Mouse (Mus musculus) embryonic stem cell, embryonic (primary cell): ENCODE results near the gene Dzip1l.

Source experiments
- CTCF ChIA-PET, 4 experiments: fragments of 300-600 bp in 2 of 4; fragments of 350-600 bp in 2 of 4; sonication (Branson Sonifier 250); formaldehyde crosslinking; loops; one replicate each; lab custom pipeline; 2022; ENCODE audit warnings: inconsistent platforms in 2 of 4; lab: Charles Lee
- POLR2A ChIA-PET, 4 experiments: fragments of 300-600 bp in 2 of 4; fragments of 350-600 bp in 2 of 4; sonication (Branson Sonifier 250); formaldehyde crosslinking; loops; one replicate each; lab custom pipeline; 2022; ENCODE audit warnings: antibody characterized with exemption in 4 of 4, inconsistent platforms in 1 of 4; lab: Charles Lee

Dzip1l gene

DNA sequence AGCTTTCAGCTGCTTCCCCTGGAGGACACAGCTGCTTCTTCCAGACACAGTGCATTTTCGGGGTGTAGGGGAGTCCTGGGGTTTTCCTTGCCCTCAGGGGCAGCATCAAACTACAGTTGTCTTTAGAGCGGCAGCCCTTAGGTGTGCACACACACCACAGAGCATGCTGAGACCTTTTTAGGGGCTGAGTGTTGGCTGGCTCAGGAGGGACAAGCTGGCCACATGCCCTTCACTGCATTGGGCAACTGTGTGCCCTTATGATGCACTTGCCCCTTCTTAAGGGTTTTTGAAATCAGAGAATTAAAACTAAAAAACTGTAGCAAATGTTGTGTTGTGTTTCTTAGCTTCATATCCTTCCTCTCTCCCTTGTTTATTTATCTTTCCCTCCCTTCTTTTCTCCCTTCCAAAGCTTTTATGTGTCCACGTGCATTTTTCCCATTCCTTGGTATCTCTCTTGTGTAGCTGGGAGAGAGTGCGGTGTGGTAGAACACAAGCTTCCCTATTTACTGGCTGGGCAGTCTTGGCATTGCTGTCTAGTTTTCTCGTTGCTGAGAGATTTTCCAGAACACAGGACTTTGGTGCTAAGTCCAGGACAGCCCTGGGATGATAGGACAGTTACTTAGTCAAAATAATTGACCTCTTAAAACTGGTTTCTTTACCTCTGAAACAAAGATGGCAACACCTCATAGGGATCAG lies 56.4 kb downstream of the Dzip1l start:
- ChIA-PET POLR2A (interaction anchor here in 2 of 4 experiments (0.6 to 1.3 kb wide), 2 partner anchors 9 to 134 kb away, joined by 3 read pairs; no protein-coding TSS in a partner anchor), CTCF (interaction anchor here in 1 of 4 experiments (1.1 to 1.3 kb wide), 2 partner anchors 23 to 98 kb away, joined by 3 to 4 read pairs; no protein-coding TSS in a partner anchor)

GRCm38 (mm10) chr9:99689796-99690195 lies 60.5 kb downstream of the Dzip1l start:
- POLR2A ChIA-PET: no interaction called here
- CTCF ChIA-PET: interaction anchor here in 2 of 4 experiments (0.7 to 0.9 kb wide), 2 partner anchors 27 to 706 kb away, joined by 3 read pairs; no protein-coding TSS in a partner anchor

- ChIA-PET POLR2A (interaction anchor here in 1 of 4 experiments (0.5 to 1.4 kb wide), 3 partner anchors 61 to 624 kb away, joined by 3 to 5 read pairs (median 3); partner anchors contain the start of gene Dzip1l), CTCF (interaction anchor here in 2 of 4 experiments (0.7 to 0.9 kb wide), 2 partner anchors 28 to 705 kb away, joined by 3 read pairs; no protein-coding TSS in a partner anchor)
These were observed 61.1 kb downstream of the Dzip1l start for GRCm38 (mm10) chr9:99690386-99690785.

DNA sequence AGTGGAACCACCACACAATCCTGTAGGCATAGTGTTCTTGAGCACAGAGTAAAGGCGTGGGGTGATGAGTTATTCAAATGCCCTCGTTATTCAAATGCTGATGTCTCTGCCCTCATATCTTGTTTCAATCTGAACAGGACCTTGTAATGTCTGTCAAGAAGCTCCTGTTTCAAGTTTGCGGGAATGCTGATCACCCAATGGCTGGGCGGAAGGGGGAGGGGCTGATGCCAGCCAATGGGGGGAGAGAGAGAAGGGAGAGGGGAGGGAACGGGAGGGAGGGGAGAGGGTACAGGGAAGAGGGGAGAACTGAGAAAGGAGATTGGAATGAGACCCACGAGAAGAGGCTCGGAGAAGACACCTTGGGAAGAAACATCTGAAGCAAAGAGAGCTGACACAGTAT lies 65.7 kb downstream of the Dzip1l start:
- ChIA-PET CTCF (interaction anchor here in 3 of 4 experiments (0.6 to 1.9 kb wide), 9 partner anchors 33 to 725 kb away, joined by 3 to 12 read pairs (median 3); no protein-coding TSS in a partner anchor), POLR2A (interaction anchor here in 3 of 4 experiments (0.6 to 1.3 kb wide), 13 partner anchors 10 to 816 kb away, joined by 3 to 5 read pairs (median 3); no protein-coding TSS in a partner anchor)

DNA sequence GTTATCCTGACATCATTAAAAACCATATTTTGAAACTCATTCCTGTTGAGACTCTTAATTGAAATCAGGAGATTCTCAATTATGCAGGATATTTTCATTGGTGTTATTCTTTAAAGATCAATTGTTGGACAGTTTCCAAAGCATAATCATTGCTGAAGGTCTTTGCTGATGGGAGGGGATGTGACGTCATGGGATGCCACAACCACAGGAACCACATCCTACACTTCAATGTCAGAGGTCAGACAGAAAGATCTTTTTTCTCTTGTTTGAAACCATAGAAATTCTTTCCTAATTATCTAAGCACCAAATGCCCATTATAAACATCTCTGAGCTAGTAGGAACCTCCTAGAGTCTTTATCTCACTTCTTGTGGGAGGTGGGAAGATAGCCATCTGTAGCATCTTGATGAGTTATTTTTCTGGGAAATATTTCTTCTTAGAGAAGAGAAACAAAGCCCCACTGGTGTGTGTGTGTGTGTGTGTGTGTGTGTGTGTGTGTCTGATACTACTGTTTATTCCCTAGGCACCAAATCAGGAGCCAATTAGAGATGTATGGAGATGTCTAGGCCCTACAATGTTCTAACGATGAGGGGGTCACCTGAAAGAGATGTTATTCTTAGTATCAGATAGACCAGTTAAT lies 70.6 kb downstream of the Dzip1l start:
- ChIA-PET CTCF (interaction anchor here in 1 of 4 experiments (0.6 kb wide), 1 partner anchor 29 kb away, joined by 3 read pairs; no protein-coding TSS in a partner anchor), POLR2A (no interaction called here)

DNA sequence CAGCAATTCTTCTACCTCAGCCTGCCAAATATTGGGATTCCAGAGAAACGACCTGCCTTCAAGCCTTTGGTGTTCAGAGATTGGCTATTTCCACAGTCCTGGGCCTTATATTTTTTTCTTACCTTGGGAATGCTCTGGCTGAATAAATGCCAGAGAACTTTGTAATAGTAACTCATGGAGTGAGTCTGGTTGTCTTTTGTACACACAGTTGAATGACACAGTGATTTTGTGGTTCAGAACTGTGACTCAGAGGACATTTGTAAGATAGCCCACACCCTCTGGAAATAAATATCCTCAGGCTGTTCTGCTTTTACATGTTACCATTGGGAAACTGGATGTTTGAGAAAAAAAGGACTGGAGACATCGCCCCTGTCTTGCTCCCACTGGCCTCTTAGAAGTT lies 71.9 kb downstream of the Dzip1l start:
- CTCF ChIA-PET: no interaction called here
- POLR2A ChIA-PET: no interaction called here

- CTCF ChIA-PET: no interaction called here
- POLR2A ChIA-PET: no interaction called here
These were observed 72.9 kb downstream of the Dzip1l start for GRCm38 (mm10) chr9:99702215-99702614.

- POLR2A ChIA-PET: no interaction called here
- CTCF ChIA-PET: no interaction called here
These were observed 74.4 kb downstream of the Dzip1l start for GRCm38 (mm10) chr9:99703711-99704110.

- POLR2A ChIA-PET: no interaction called here
- CTCF ChIA-PET: interaction anchor here in 1 of 4 experiments (0.6 kb wide), 1 partner anchor 83 kb away, joined by 8 read pairs; no protein-coding TSS in a partner anchor
These were observed 77.0 kb downstream of the Dzip1l start for GRCm38 (mm10) chr9:99706264-99706663.

DNA sequence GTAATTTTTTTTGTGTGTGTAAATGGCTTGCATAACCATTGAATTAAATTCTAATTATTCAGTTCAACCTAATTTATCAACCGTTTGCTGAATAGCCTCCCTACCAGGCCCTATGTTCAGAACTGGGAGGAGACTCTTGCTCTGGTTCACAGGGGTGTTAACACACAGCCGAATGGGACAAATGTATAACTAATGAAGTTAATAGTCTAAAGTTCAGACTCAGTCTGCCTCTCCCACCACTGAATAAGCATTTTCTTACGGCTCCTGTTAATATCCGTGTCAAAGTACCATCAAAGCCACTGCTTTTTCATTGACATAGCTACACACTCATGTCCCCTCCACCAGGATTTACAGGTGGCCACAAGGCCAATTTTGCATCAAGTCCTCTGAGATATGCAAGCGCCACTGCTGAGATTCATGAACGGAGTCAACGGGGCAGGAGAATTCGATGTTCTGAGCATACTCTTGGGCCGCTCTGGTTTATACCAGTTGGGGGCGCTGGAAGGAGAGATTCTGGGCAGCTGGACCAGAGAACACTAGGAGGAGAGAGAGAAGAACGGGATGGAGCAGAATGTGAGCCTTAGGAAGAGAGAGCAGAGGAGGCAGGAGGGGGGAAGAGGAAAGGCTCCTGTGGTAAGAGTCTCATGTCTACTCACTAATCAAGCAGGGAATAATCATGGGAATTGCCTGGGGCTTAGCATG lies 78.3 kb downstream of the Dzip1l start:
- POLR2A ChIA-PET: no interaction called here
- CTCF ChIA-PET: interaction anchor here in 2 of 4 experiments (0.6 to 1.3 kb wide), 2 partner anchors 11 to 22 kb away, joined by 3 to 6 read pairs; no protein-coding TSS in a partner anchor

DNA sequence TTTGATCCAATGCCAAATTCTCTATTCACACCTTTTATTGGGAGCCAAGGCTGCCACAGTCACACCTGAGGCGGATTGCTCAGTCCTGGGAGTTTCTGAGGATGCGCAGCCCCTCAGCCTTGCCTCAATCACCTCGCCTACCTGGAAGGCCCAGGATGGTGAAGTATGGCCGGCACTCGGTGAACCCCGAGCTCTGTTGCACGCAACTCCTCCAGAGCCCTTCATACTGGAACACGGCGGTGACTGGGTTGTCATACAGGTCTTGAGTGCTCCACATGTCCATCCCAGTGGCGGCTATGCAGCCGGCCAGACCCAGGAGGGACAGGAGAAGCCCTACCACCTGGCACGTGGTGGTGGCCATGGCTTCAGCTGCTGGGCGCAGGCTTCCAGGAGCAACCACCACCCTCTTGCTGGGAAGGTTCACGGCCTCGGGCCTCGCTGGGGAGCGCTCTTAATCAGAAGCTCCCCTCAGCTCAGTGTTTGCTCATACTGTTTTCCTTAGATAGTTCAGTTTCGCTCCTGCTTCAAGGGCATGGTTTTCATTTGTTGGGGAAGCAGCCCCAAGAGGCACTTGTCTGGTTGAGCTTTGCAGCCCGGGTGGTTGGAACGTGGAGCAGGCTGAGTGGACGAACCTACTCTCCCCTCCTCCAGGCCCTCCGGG lies 80.4 kb downstream of the Dzip1l start:
- CTCF ChIA-PET: interaction anchor here in 3 of 4 experiments (0.6 to 1.2 kb wide), 4 partner anchors 67 to 673 kb away, joined by 3 to 5 read pairs (median 4); no protein-coding TSS in a partner anchor
- POLR2A ChIA-PET: no interaction called here

DNA sequence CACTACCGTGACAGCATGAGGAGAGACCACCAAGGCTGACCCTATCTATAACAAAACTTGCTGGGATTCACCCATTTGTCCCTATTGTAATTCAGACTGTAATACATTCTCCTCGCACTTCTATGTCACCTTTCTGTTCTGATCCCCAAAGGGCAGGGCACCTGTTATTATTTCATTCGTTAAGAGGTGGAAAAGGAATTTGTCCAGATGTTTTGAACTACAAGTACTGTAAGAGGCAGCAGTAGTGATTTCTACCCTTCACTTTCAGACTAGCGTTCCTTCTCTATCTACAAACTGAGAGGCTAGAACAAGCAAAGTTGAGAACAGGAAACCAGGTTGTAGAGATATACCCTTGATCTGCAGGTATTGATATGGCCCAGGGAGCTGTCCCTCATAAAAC lies 81.0 kb downstream of the Dzip1l start:
- ChIA-PET POLR2A (no interaction called here), CTCF (interaction anchor here in 2 of 4 experiments (0.6 to 1.2 kb wide), 2 partner anchors 130 to 672 kb away, joined by 3 to 5 read pairs; no protein-coding TSS in a partner anchor)

DNA sequence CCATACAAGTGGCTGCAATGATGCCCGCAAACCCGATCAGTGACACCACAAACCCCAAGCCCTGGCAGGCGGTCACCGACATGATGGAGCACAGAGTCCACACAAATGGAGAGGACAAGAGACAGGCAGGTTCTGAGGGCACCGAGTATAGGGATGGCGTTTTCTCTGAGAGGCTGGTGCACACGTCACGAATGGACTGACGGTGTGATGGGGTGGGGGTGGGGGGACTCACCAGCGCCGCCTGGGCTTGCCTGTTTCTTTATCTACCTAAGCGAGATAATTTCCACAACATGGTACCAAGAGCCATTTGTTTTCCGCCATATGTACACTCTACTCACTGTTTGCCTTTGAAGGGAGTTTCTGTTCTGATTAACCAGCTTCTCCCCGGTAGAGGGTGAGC lies 87.8 kb downstream of the Dzip1l start, which contains the start of gene Cldn18:
Cldn18 (minus strand) TSS at position 134 of the 400 bp plus-strand sequence.
- ChIA-PET POLR2A (interaction anchor here in 2 of 4 experiments (0.5 to 0.7 kb wide), 2 partner anchors 21 to 1318 kb away, joined by 3 to 8 read pairs; partner anchors contain the start of gene Pccb (in 1 of the 2)), CTCF (no interaction called here)
